18 mouse cellular contexts compared by ENCODE assay signal in the genomic region with DNA sequence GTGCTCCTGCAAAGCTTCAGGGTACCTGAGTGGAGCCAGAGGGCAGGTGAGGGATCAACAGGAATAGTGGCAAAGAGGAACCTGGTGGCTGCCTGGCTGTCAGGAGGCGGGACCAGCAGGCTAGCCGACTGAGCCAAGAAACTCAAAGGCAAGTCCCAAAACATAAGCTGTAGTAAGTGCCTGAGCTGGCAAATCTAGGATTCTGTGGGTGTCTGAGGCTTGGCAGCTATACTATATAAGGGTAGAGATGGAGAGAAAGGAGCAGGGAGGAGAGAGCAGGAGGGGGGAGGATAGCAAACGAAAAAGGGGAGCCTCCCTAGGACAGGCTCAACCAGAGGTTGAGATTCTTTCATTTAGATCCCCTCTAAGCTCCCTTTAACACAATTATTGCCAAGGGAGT. TPM values are rescaled to one million over a fixed set of nuclear protein-coding genes. Genes with fewer than 3 reads are reported as not detected.
DNase-seq lines count a peak whose midpoint lies in the region; ATAC-seq and TF ChIP-seq lines count a peak whose summit lies in the region.
"Had no signal": no experiment of that assay in that cellular context is flagged by ENCODE, and none has a peak within 500 bp of the region (broad histone marks: within the 10 kb centered on the region; RNA-seq: fewer than 3 reads in every experiment).

No protein-coding gene starts in this region.

- no peak overlapping the region for H3K27ac ChIP-seq in cerebellum, adult 2 months (ENCODE audit: insufficient read depth, low read length)
- H3K27ac ChIP-seq: hindbrain, postnatal 0 days; liver, embryonic 13.5 days had no signal

- H3K4me1 ChIP-seq in cerebellum, adult 2 months (ENCODE audit: control insufficient read depth, insufficient read depth, low read length), result no peaks in the 10 kb centered on the region
- H3K4me1 ChIP-seq: liver, embryonic 13.5 days; megakaryocyte, embryonic 14.5 days had no signal

- ATAC-seq in frontal cortex, adult (ENCODE audit: low TSS enrichment), result peak; percentile 100
- no peak for ATAC-seq in erythroblast, adult 5-6 weeks (replicated peaks; ENCODE audit: low FRiP score, poor library complexity, severe bottlenecking)
- ATAC-seq: hindbrain, postnatal 0 days had no signal

- no peak for TF ChIP-seq POLR2A in cerebellum, adult 2 months (IDR thresholded peaks at IDR 0.05; ENCODE audit: borderline replicate concordance, insufficient read depth, low read length)

- TF ChIP-seq CTCF in cerebellum, adult 2 months (IDR thresholded peaks at IDR 0.05; ENCODE audit: borderline replicate concordance, insufficient read depth, low read depth, low read length), result no peak

- 44% methylated on average over 3 of the region's 3 CpGs for WGBS in cerebellum, adult 2 months

- no peak for DNase-seq in frontal cortex, postnatal 25 days (ENCODE audit: low spot score in 2 of 2)
- DNase-seq in brain, adult 2 months (ENCODE audit: low read depth, low spot score), result peak; percentile 51
- DNase-seq in left cerebral cortex, adult 18-20 months (ENCODE audit: low spot score in 2 of 2), result peak; percentile 2 to 12
- peak; percentile 25 for DNase-seq in right cerebral cortex, postnatal 25 days
- DNase-seq in cerebellum, adult 2 months, result no peak
- DNase-seq: cerebellum, adult 11-12 months; gastrocnemius, postnatal 10 days; heart, postnatal 14 days; kidney, adult 18-20 months; kidney, postnatal 25 days; liver, embryonic 13.5 days; thymus, postnatal 25 days had no signal

- no peak overlapping the region for H3K4me3 ChIP-seq in cerebellum, adult 2 months (replicated peaks; ENCODE audit: insufficient read depth, low read depth, low read length)
- H3K4me3 ChIP-seq: erythroblast, embryonic 14.5 days; liver, embryonic 13.5 days; megakaryocyte, embryonic 14.5 days had no signal

- no peaks in the 10 kb centered on the region; the same call in 1 of the 2 replicates for H3K27me3 ChIP-seq in cerebellum, adult 2 months (ENCODE audit: control insufficient read depth, insufficient read depth, low read length)
- H3K27me3 ChIP-seq: liver, embryonic 13.5 days had no signal

RNA-seq across cellular contexts. Expression of gene Srpx, which starts 1.7 kb away (rescaled TPM):
- under 1 TPM; 0.40 to 0.73 TPM for total RNA-seq in left cerebral cortex, adult 18-20 months (2021)
- polyA plus RNA-seq in cerebellum, adult 2 months (2012; rRNA removed), result 0.38 and 0.43 TPM in 2 replicates
- total RNA-seq in erythroblast, adult 5-6 weeks (2015; ENCODE audit: low replicate concordance), result not detected in 2 replicates
- 0.70 and 1.2 TPM in 2 replicates for total RNA-seq in erythroblast, adult 5-6 weeks (2017; ENCODE audit: low replicate concordance)
- polyA plus RNA-seq: C2C12; erythroblast, embryonic 14.5 days had no signal

Comparison
In these comparisons a context has a peak if more than half of its experiments do, and no peak if none do; other contexts are left out.
1. DNase-seq: peak in brain, adult 2 months (single experiment), left cerebral cortex, adult 18-20 months (2 of 2) and right cerebral cortex, postnatal 25 days (single experiment); none in frontal cortex, postnatal 25 days (0 of 2) and cerebellum, adult 2 months (0 of 2).